Mouse (Mus musculus) midbrain, embryonic 14.5 days (tissue): ENCODE results near the gene Cd44. TPM values are rescaled to one million over a fixed set of nuclear protein-coding genes. Genes with fewer than 3 reads are reported as not detected.

ENCODE experiments used
- ATAC-seq: fragments of 200-750 bp; cut with Nextera tagmentation; 2 replicates; pipeline ENCODE4 v1.8.0; 2017; ENCODE audit warnings: moderate number of reproducible peaks, moderate library complexity; ENCODE audit not compliant: low FRiP score, low TSS enrichment
- DNase-seq: peaks from one replicate; pipeline ENCODE4 v3.0.0-alpha.2; 2015
- H3K27ac ChIP-seq: fragments of 300-500 bp; sonication (generic); replicated peaks from 2 replicates; pipeline ENCODE4 v1.5.1; 2014; ENCODE audit warnings: mild to moderate bottlenecking, low read depth, low read length, moderate library complexity
- H3K27me3 ChIP-seq: fragments of 300-500 bp; sonication (generic); 2 replicates; pipeline ENCODE4 v1.6.1; 2014; ENCODE audit warnings: low read length, control low read depth, mixed read lengths; ENCODE audit not compliant: control insufficient read depth, insufficient read depth
- H3K36me3 ChIP-seq: fragments of 300-500 bp; sonication (generic); 2 replicates; pipeline ENCODE4 v1.6.1; 2014; ENCODE audit warnings: low read length, control low read depth; ENCODE audit not compliant: control insufficient read depth, insufficient read depth
- H3K4me1 ChIP-seq: fragments of 300-500 bp; sonication (generic); 2 replicates; pipeline ENCODE4 v1.6.1; 2014; ENCODE audit warnings: mild to moderate bottlenecking, antibody characterized with exemption, low read length, control low read depth; ENCODE audit not compliant: control insufficient read depth, insufficient read depth
- H3K4me2 ChIP-seq: fragments of 300-500 bp; sonication (generic); 2 replicates; pipeline ENCODE4 v1.6.1; 2014; ENCODE audit warnings: mild to moderate bottlenecking, low read length, moderate library complexity
- H3K4me3 ChIP-seq: fragments of 300-500 bp; sonication (generic); replicated peaks from 2 replicates; pipeline ENCODE4 v1.5.1; 2014; ENCODE audit warnings: low read depth, low read length
- H3K9ac ChIP-seq: fragments of 300-500 bp; sonication (generic); replicated peaks from 2 replicates; pipeline ENCODE4 v1.6.1; 2014; ENCODE audit warnings: mild to moderate bottlenecking, low read length, moderate library complexity
- H3K9me3 ChIP-seq: fragments of 300-500 bp; sonication (generic); 2 replicates; pipeline ENCODE4 v1.6.1; 2016; ENCODE audit warnings: low read length, control low read depth, mixed read lengths; ENCODE audit not compliant: control insufficient read depth
- WGBS: fragments of 180-500 bp; shearing (Covaris S2); extraction: QIAGEN DNeasy Blood & Tissue Kit; methylation state at CpG from one replicate; pipeline ENCODE4 v1.1.7; 2014; 5-methylcytosine and 5-hydroxymethylcytosine counted together
- polyA plus RNA-seq: library from polyadenylated mRNA; unstranded; fragments of >200 nt; fragmentation: Nextera tagmentation; extraction: Ambion mirVana; gene quantifications from 2 replicates; pipeline ENCODE4 v1.2.1, GENCODE M21; 2014

Cd44 gene
- polyA plus RNA-seq, 1 experiment from 2014 or later, result 3.1 TPM

GRCm38 (mm10) chr2:102872436-102872835 is 29.0 kb downstream of the Cd44 start:
- Histone ChIP-seq H3K27me3 (no peaks in the 10 kb centered on the region), H3K9ac (no peak overlapping the region), H3K27ac (no peak overlapping the region), H3K4me3 (no peak overlapping the region), H3K4me2 (no peak overlapping the region), H3K4me1 (no peaks in the 10 kb centered on the region), H3K36me3 (no peaks in the 10 kb centered on the region), H3K9me3 (no peaks in the 10 kb centered on the region)
- WGBS, result 94% methylated on average over 2 of the region's 2 CpGs
- DNase-seq (no peak), ATAC-seq (no peak)

GRCm38 (mm10) chr2:102868444-102868843 is 33.0 kb downstream of the Cd44 start:
- Histone ChIP-seq H3K4me3 (no peak overlapping the region), H3K9me3 (no peaks in the 10 kb centered on the region), H3K9ac (no peak overlapping the region), H3K36me3 (no peaks in the 10 kb centered on the region), H3K4me1 (no peaks in the 10 kb centered on the region), H3K27me3 (no peaks in the 10 kb centered on the region), H3K4me2 (no peak overlapping the region), H3K27ac (no peak overlapping the region)
- ATAC-seq (no peak), DNase-seq (no peak)
- WGBS, result 76% methylated on average over 2 of the region's 2 CpGs

- no peak overlapping the region for H3K27ac ChIP-seq
- H3K36me3 ChIP-seq, result no peaks in the 10 kb centered on the region
- H3K4me1 ChIP-seq, result no peaks in the 10 kb centered on the region
- 41% methylated on average over 6 of the region's 6 CpGs for WGBS
- no peaks in the 10 kb centered on the region for H3K9me3 ChIP-seq
- no peak overlapping the region for H3K4me2 ChIP-seq
- no peak overlapping the region for H3K9ac ChIP-seq
- ATAC-seq (no peak), DNase-seq (peak; percentile 30)
- no peak overlapping the region for H3K4me3 ChIP-seq
- H3K27me3 ChIP-seq, result no peaks in the 10 kb centered on the region
These were observed 33.9 kb downstream of the Cd44 start for GRCm38 (mm10) chr2:102867396-102868088.

- H3K36me3 ChIP-seq, result no peaks in the 10 kb centered on the region
- H3K27ac ChIP-seq, result no peak overlapping the region
- no peak overlapping the region for H3K4me3 ChIP-seq
- H3K27me3 ChIP-seq, result no peaks in the 10 kb centered on the region
- 45% methylated on average over 1 of the region's 1 CpGs for WGBS
- ATAC-seq (no peak), DNase-seq (peak; percentile 17)
- no peak overlapping the region for H3K9ac ChIP-seq
- H3K9me3 ChIP-seq, result no peaks in the 10 kb centered on the region
- H3K4me2 ChIP-seq, result no peak overlapping the region
- no peaks in the 10 kb centered on the region for H3K4me1 ChIP-seq
These were observed 34.9 kb downstream of the Cd44 start for GRCm38 (mm10) chr2:102866594-102866993.

GRCm38 (mm10) chr2:102865354-102865752 is 36.1 kb downstream of the Cd44 start:
- Histone ChIP-seq H3K4me1 (no peaks in the 10 kb centered on the region), H3K4me2 (no peak overlapping the region), H3K9ac (no peak overlapping the region), H3K9me3 (no peaks in the 10 kb centered on the region), H3K4me3 (no peak overlapping the region), H3K36me3 (no peaks in the 10 kb centered on the region), H3K27ac (no peak overlapping the region), H3K27me3 (no peaks in the 10 kb centered on the region)
- 93% methylated on average over 8 of the region's 8 CpGs for WGBS
- ATAC-seq (no peak), DNase-seq (no peak)

GRCm38 (mm10) chr2:102864695-102865353 is 36.6 kb downstream of the Cd44 start:
- H3K9ac ChIP-seq, result no peak overlapping the region
- ATAC-seq (no peak), DNase-seq (no peak)
- no peaks in the 10 kb centered on the region for H3K36me3 ChIP-seq
- H3K27me3 ChIP-seq, result no peaks in the 10 kb centered on the region
- H3K4me1 ChIP-seq, result no peaks in the 10 kb centered on the region
- WGBS, result 87% methylated on average over 6 of the region's 6 CpGs
- H3K4me3 ChIP-seq, result no peak overlapping the region
- no peaks in the 10 kb centered on the region for H3K9me3 ChIP-seq
- no peak overlapping the region for H3K4me2 ChIP-seq
- H3K27ac ChIP-seq, result no peak overlapping the region

- WGBS, result 84% methylated on average over 4 of the region's 4 CpGs
- H3K27me3 ChIP-seq, result no peaks in the 10 kb centered on the region
These were observed 37.4 kb downstream of the Cd44 start for GRCm38 (mm10) chr2:102864036-102864435.

GRCm38 (mm10) chr2:102863583-102863982 is 37.9 kb downstream of the Cd44 start:
- no peak overlapping the region for H3K4me3 ChIP-seq
- no peak overlapping the region for H3K4me2 ChIP-seq
- H3K4me1 ChIP-seq, result no peaks in the 10 kb centered on the region
- no peaks in the 10 kb centered on the region for H3K9me3 ChIP-seq
- no peak overlapping the region for H3K9ac ChIP-seq
- no peak for DNase-seq
- H3K36me3 ChIP-seq, result no peaks in the 10 kb centered on the region
- 91% methylated on average over 2 of the region's 2 CpGs for WGBS
- no peak for ATAC-seq
- no peak overlapping the region for H3K27ac ChIP-seq
- no peaks in the 10 kb centered on the region for H3K27me3 ChIP-seq

More at GRCm38 (mm10) chr2:102864036-102864435, 37.4 kb downstream of the Cd44 start:
- H3K27ac ChIP-seq, result no peak overlapping the region
- no peak overlapping the region for H3K4me3 ChIP-seq
- no peak overlapping the region for H3K9ac ChIP-seq
- H3K36me3 ChIP-seq, result no peaks in the 10 kb centered on the region
- no peak for DNase-seq
- no peak overlapping the region for H3K4me2 ChIP-seq
- no peaks in the 10 kb centered on the region for H3K9me3 ChIP-seq
- H3K4me1 ChIP-seq, result no peaks in the 10 kb centered on the region
- ATAC-seq, result no peak

- no peaks in the 10 kb centered on the region for H3K36me3 ChIP-seq
- no peak overlapping the region for H3K9ac ChIP-seq
- H3K9me3 ChIP-seq, result no peaks in the 10 kb centered on the region
- H3K27ac ChIP-seq, result no peak overlapping the region
- no peaks in the 10 kb centered on the region for H3K27me3 ChIP-seq
- ATAC-seq (no peak), DNase-seq (no peak)
- WGBS, result 83% methylated on average over 7 of the region's 7 CpGs
- no peaks in the 10 kb centered on the region for H3K4me1 ChIP-seq
- no peak overlapping the region for H3K4me3 ChIP-seq
- H3K4me2 ChIP-seq, result no peak overlapping the region
These were observed 38.8 kb downstream of the Cd44 start for GRCm38 (mm10) chr2:102862706-102863105.
